Mouse (Mus musculus): ENCODE data around the gene Suv39h2. TPM values are rescaled to one million over a fixed set of nuclear protein-coding genes. Genes with fewer than 3 reads are reported as not detected.

The Suv39h2 gene
- 10.4 and 12.8 TPM in 2 replicates for polyA plus RNA-seq (2015; fragmentation: Nextera tagmentation; extraction: Ambion mirVana)

DNA sequence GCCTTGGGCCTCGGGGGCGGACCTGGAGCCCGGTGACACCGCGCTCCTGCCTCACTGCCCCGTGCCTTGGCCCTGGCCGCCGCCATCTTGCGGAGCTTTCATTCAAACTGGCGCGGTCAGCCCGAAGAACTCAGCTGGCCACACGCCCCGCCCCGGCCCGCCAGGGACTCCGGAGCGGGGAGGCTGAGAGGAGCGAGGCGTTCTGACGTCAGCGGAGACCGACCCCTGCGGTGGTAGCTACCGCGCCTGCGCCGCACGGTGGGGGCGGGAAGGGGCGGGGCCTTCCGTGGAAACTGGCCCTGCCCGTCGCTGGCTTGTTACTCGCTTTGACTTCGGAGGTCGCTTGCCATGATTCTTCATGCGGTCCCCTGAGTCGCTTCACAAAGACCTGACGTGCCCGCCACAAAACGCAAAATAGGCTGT lies at the start of gene Suv39h2:
Gene Suv39h2, minus strand, starts transcription at position 171 of the 423 bp plus-strand sequence.
- peak; percentile 97 for ATAC-seq (ENCODE audit: low read depth)
- Histone ChIP-seq H3K4me2 (peak within 1 kb of the TSS; percentile 77), H3K4me3 (peak within 1 kb of the TSS; percentile 96), H3K36me3 (no peaks in the 10 kb centered on the region), H3K9ac (peak within 1 kb of the TSS; percentile 81), H3K4me1 (replicated peaks) (peaks cover 20% of the 10 kb centered on the region), H3K27ac (replicated peaks) (peak within 1 kb of the TSS; percentile 91), H3K9me3 (no peaks in the 10 kb centered on the region), H3K27me3 (no peaks in the 10 kb centered on the region)
- WGBS: 0% methylated on average over 29 of the region's 42 CpGs

- 84% methylated on average over 4 of the region's 4 CpGs for WGBS
These were observed 47.7 kb upstream of the Suv39h2 start for GRCm38 (mm10) chr2:3522558-3522957.

DNA sequence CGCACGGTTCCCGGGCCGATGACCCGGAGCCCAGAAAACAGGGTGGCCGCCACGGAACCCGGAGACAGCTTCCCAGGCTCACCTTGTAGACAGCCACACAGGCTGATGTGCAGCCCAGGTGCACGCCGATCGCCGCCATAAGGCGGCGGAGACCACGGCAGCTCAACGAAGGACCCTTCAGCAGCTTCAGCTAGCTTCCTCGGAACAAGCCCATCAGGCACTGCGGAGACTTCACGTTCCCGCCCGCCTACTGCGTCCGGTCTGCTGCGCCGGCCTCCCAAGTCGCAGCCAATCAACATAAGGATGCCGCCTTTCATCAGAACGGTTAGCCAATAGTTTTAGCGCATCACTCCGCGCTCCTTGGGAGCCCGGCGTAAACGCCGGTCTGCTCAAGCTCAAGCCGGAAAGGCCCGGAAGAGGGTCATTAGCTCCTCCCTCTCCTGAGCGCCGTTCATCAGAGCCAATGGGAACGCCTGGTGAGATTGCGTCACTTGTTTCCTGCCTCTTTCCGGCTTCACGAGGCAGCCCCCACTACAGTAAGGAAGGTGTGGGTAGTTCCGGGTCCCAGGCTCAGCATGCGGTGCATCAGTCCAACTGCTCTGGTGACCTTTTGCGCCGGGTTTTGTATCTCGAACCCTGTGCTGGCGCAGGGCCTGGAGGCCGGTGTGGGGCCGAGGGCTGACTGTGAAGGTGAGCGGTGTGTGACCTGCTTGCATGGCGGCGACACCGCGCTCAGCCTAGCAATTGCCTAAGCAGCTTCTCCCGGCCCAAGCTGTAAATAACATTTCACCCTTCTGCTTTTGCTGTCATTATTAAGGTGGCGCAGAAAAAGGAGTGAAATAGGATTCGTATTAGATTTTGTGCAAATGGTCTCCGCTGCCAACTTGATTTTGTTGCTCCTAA lies 38.0 kb upstream of the Suv39h2 start, which contains the start of the genes Gm45902, Hspa14 and Cdnf:
Gene Gm45902, minus strand, starts transcription at position 239 of the 903 bp plus-strand sequence.
Gene Hspa14, minus strand, starts transcription at position 263 of the 903 bp plus-strand sequence.
Gene Cdnf, plus strand, starts transcription at position 479 of the 903 bp plus-strand sequence.
- under 1% methylated on average over 60 of the region's 60 CpGs for WGBS
- Histone ChIP-seq H3K4me2 (peak within 1 kb of the TSS; percentile 97), H3K4me1 (replicated peaks) (peaks cover 21% of the 10 kb centered on the region), H3K9ac (peak within 1 kb of the TSS; percentile 95), H3K4me3 (peak within 1 kb of the TSS; percentile 75), H3K9me3 (no peaks in the 10 kb centered on the region), H3K27ac (replicated peaks) (peak within 1 kb of the TSS; percentile 88), H3K27me3 (no peaks in the 10 kb centered on the region), H3K36me3 (peaks cover 29% of the 10 kb centered on the region)
- peak; percentile 100 for ATAC-seq (ENCODE audit: low read depth)

More at GRCm38 (mm10) chr2:3522558-3522957, 47.7 kb upstream of the Suv39h2 start:
- H3K4me1 ChIP-seq (replicated peaks): no peaks in the 10 kb centered on the region
- no peak overlapping the region for H3K4me3 ChIP-seq
- no peak overlapping the region for H3K4me2 ChIP-seq
- no peak for ATAC-seq (ENCODE audit: low read depth)
- H3K27me3 ChIP-seq: no peaks in the 10 kb centered on the region
- H3K9me3 ChIP-seq: no peaks in the 10 kb centered on the region
- H3K27ac ChIP-seq (replicated peaks): no peak overlapping the region
- no peak overlapping the region for H3K9ac ChIP-seq
- H3K36me3 ChIP-seq: no peaks in the 10 kb centered on the region

DNA sequence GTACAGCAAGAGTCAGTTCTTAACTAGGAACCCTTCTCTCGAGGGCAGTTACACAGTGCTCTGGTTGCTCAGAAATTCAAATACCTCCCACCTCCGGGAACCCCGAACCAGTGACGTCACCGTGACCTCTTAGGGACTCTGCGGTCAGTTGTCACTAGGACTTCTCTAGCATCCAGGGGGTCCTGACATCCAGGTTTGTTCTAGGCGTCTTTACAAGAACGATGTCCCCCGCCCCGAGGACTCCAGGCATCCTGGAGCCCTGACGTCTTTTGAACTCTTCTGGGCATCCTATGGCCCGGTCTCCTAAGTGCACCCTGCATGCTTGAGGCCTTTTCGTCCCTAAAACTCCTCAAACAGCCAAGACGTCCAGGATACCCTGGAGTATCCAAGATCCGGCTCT lies 37.2 kb upstream of the Suv39h2 start:
- peak overlapping the region; percentile 95 for H3K9ac ChIP-seq
- H3K4me1 ChIP-seq (replicated peaks): peaks cover 21% of the 10 kb centered on the region
- peak overlapping the region; percentile 75 for H3K4me3 ChIP-seq
- under 1% methylated on average over 15 of the region's 15 CpGs for WGBS
- peaks cover 34% of the 10 kb centered on the region for H3K36me3 ChIP-seq
- peak overlapping the region; percentile 88 for H3K27ac ChIP-seq (replicated peaks)
- peak overlapping the region; percentile 97 for H3K4me2 ChIP-seq
- ATAC-seq (ENCODE audit: low read depth): no peak
- no peaks in the 10 kb centered on the region for H3K27me3 ChIP-seq
- H3K9me3 ChIP-seq: no peaks in the 10 kb centered on the region

DNA sequence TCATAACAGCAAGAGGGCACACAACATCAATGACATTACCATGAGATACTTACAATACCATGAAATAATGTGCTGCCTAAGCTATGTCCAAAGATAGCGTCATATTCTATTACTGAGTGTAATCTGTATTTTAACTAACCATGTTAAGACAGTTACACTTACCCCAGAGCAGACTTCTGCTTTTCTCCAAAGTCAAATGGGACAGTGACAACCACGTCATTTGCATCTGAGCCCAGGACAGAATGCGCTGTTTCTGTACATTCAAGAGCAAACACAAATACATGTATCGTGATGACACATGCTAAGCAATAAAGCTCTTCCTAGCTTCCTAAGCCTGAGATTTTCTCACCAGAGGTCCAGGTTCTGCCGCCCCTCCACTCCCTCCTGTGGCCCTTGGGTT lies 26.1 kb upstream of the Suv39h2 start:
- H3K9ac ChIP-seq: no peak overlapping the region
- H3K36me3 ChIP-seq: peaks cover 71% of the 10 kb centered on the region
- no peaks in the 10 kb centered on the region for H3K27me3 ChIP-seq
- no peaks in the 10 kb centered on the region for H3K9me3 ChIP-seq
- no peak overlapping the region for H3K27ac ChIP-seq (replicated peaks)
- H3K4me1 ChIP-seq (replicated peaks): no peaks in the 10 kb centered on the region
- 95% methylated on average over 5 of the region's 5 CpGs for whole genome bisulfite sequencing
- no peak overlapping the region for H3K4me2 ChIP-seq
- ATAC-seq (ENCODE audit: low read depth): no peak
- H3K4me3 ChIP-seq: no peak overlapping the region

GRCm38 (mm10) chr2:3499543-3499942 lies 24.7 kb upstream of the Suv39h2 start:
- Histone ChIP-seq H3K9me3 (no peaks in the 10 kb centered on the region), H3K36me3 (peaks cover 69% of the 10 kb centered on the region), H3K4me2 (no peak overlapping the region), H3K27me3 (no peaks in the 10 kb centered on the region), H3K27ac (replicated peaks) (no peak overlapping the region), H3K9ac (no peak overlapping the region), H3K4me3 (no peak overlapping the region), H3K4me1 (replicated peaks) (no peaks in the 10 kb centered on the region)
- no peak for ATAC-seq (ENCODE audit: low read depth)
- WGBS: 94% methylated on average over 6 of the region's 6 CpGs

- Histone ChIP-seq H3K27ac (replicated peaks) (no peak overlapping the region), H3K27me3 (no peaks in the 10 kb centered on the region), H3K9ac (no peak overlapping the region), H3K36me3 (peaks cover 78% of the 10 kb centered on the region), H3K4me3 (no peak overlapping the region), H3K4me1 (replicated peaks) (no peaks in the 10 kb centered on the region), H3K9me3 (no peaks in the 10 kb centered on the region), H3K4me2 (no peak overlapping the region)
- no peak for ATAC-seq (ENCODE audit: low read depth)
- 89% methylated on average over 3 of the region's 3 CpGs for WGBS
These were observed 19.1 kb upstream of the Suv39h2 start for GRCm38 (mm10) chr2:3493833-3494409.

DNA sequence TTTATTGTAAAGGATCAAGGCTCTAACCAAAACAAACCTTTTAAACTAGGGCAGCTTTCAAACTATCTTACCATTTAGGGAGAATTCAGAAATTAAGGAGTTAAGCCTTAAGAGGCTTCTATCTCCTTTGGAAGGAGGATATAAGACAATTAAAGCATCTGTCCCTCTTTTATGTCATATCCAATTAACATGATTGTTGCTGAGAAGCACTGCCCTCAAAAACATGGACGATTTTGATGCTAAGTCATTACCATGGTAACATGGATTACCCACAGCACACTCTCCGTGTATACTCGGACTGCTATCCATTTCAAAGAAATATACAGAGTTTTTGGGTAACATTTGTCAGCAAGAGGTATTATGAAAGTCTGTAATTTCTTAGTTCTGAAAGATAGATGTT lies 15.0 kb upstream of the Suv39h2 start:
- Histone ChIP-seq H3K9ac (no peak overlapping the region), H3K9me3 (no peaks in the 10 kb centered on the region), H3K27ac (replicated peaks) (no peak overlapping the region), H3K4me1 (replicated peaks) (no peaks in the 10 kb centered on the region), H3K4me3 (no peak overlapping the region), H3K27me3 (no peaks in the 10 kb centered on the region), H3K4me2 (no peak overlapping the region), H3K36me3 (peaks cover 48% of the 10 kb centered on the region)
- no peak for ATAC-seq (ENCODE audit: low read depth)
- 86% methylated on average over 3 of the region's 3 CpGs for WGBS

DNA sequence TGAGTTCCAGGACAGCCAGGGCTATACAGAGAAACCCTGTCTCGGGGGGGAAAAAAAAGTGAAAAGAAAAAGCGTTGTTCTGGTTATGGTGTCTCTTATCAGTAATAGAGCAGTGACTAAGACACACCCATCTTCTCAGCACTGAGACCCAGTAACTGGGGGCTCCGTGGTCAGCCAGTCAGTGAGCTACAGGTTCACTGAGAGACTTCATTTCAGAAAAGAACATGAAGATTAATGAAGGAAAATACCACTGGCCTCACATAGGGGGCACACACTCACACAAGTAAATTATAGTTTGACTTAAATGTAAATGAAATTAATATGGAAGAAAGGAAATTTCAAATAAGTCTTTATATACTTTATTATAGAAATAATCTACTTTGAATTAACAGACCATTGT lies 5.4 kb upstream of the Suv39h2 start:
- H3K4me2 ChIP-seq: no peak overlapping the region
- H3K9me3 ChIP-seq: no peaks in the 10 kb centered on the region
- H3K4me1 ChIP-seq (replicated peaks): peaks cover 6% of the 10 kb centered on the region
- no peak overlapping the region for H3K27ac ChIP-seq (replicated peaks)
- no peak overlapping the region for H3K9ac ChIP-seq
- H3K4me3 ChIP-seq: no peak overlapping the region
- no peaks in the 10 kb centered on the region for H3K36me3 ChIP-seq
- H3K27me3 ChIP-seq: no peaks in the 10 kb centered on the region
- 80% methylated on average over 3 of the region's 3 CpGs for WGBS
- no peak for ATAC-seq (ENCODE audit: low read depth)

DNA sequence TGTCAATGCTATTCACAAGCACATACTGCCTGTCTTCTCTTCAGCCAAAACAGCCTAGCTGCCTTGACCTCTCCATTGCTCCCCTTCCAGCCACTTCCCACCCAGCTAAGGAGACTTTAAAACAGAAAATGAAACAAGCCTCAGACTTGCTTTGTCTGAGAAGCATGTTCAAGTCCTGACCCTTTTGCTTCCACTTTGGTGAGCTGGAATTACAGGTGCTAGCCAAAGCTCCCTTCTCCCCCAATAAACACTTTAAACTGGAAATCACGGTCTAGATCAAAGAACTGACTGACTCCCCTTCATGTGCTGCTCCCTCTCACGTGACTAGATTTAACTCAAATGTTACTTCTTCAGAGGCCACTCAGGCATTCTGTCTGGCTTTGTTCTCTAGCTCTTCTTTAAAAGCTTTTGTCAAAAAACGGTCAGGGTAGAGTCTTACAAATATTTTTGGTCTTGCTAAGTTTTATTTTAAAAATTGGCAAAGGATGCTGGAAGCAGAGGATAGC lies 968 bp upstream of the Suv39h2 start:
- Histone ChIP-seq H3K27me3 (no peaks in the 10 kb centered on the region), H3K4me1 (replicated peaks) (peaks cover 20% of the 10 kb centered on the region), H3K4me3 (peak overlapping the region; percentile 96; the same call in 1 of the 2 replicates), H3K4me2 (peak overlapping the region; percentile 77), H3K27ac (replicated peaks) (no peak overlapping the region), H3K9me3 (no peaks in the 10 kb centered on the region), H3K9ac (no peak overlapping the region; the same call in 1 of the 2 replicates), H3K36me3 (no peaks in the 10 kb centered on the region)
- ATAC-seq (ENCODE audit: low read depth): no peak
- 52% methylated on average over 3 of the region's 3 CpGs for WGBS

DNA sequence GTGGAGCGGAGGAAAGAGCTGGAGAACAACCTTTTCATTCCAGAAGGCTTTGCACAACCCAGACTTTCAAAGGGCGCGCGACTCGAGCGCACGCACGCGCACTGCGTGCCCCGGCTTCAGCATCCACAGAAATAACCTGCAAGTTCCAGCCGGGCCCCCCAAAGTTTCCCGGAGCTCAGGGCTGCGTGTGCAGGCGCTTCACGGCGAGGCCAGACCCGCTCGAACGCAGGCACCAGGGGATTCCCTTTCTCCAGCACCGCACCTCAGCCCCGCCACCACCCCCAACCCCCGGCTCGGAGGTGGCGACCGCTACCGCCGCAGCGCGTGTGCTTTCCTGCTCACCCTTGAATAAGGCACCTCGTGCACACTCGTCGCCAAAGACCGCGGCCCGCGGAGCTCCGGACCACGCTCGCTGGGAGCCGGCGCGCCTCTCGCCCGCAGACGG lies 448 bp downstream of the Suv39h2 start:
- peak overlapping the region; percentile 77 for H3K4me2 ChIP-seq
- no peaks in the 10 kb centered on the region for H3K9me3 ChIP-seq
- peaks cover 20% of the 10 kb centered on the region for H3K4me1 ChIP-seq (replicated peaks)
- H3K27ac ChIP-seq (replicated peaks): peak overlapping the region; percentile 91
- under 1% methylated on average over 46 of the region's 46 CpGs for WGBS
- no peaks in the 10 kb centered on the region for H3K36me3 ChIP-seq
- peak; percentile 89 for ATAC-seq (ENCODE audit: low read depth)
- H3K27me3 ChIP-seq: no peaks in the 10 kb centered on the region
- H3K4me3 ChIP-seq: peak overlapping the region; percentile 96
- peak overlapping the region; percentile 81 for H3K9ac ChIP-seq

GRCm38 (mm10) chr2:3473891-3474290 lies 940 bp downstream of the Suv39h2 start:
- peak overlapping the region; percentile 81 for H3K9ac ChIP-seq
- H3K4me1 ChIP-seq (replicated peaks): peaks cover 20% of the 10 kb centered on the region
- no peaks in the 10 kb centered on the region for H3K36me3 ChIP-seq
- H3K4me3 ChIP-seq: peak overlapping the region; percentile 96
- H3K27ac ChIP-seq (replicated peaks): peak overlapping the region; percentile 91; the same call in 1 of the 2 replicates
- H3K27me3 ChIP-seq: no peaks in the 10 kb centered on the region
- no peaks in the 10 kb centered on the region for H3K9me3 ChIP-seq
- peak overlapping the region; percentile 77 for H3K4me2 ChIP-seq
- ATAC-seq (ENCODE audit: low read depth): no peak
- WGBS: under 1% methylated on average over 12 of the region's 12 CpGs

All from neural tube, embryonic 13.5 days (tissue).